Mouse (Mus musculus) right cerebral cortex, adult 2 months (tissue): Measurements from ENCODE around the gene Olfr591.
"Not testable (repeated sequence)": the region's sequence is repeated elsewhere in the genome, so short reads cannot be mapped to it uniquely, and the experiment has no call there.

Experiments
- DNase-seq, 2 experiments: peaks; one replicate each; pipeline ENCODE4 v3.0.0; 2021 to 2022; ENCODE audit warnings: low spot score in 2 of 2

The Olfr591 gene

DNA sequence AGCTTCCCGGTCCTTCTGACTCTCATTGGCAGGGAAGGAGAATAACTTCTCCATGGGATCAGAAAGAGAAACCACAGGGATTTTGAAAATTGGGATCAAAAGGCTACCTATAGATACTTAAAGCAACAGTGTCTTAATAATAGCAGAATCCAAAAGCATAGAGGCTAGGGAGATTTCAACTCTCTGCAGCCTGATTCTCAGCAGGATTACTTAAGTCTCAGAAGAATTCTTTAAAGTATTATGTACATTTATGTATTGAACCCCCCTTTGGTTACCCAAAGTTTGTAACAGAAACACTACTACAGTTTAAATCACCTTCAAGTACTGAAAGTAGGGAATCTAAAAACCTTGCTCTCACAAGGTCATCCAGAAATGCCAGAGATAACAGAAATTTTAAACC lies at the start of gene Olfr591:
Gene Olfr591 (minus strand): TSS at position 101 of the 400 bp plus-strand sequence.
- no peak for DNase-seq

DNA sequence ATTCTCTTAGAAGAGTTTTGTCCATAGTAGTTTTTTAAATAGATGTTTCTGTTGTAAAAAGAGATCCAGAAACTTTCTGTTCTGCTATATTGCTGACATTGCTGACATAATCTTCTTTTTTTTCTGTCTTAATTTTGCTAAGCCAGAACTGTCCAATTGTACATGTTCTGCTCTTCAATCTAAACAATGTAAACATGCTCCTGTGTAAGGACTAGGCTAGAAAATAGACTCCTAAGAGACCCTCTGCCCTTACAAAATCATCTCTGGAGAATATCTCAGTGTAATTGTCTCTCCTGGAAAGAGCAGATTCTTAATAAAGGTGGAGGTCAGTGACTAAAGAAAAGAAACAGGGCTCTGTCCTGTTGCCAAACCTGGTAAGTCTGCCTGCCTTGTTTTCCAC lies 38.6 kb upstream of the Olfr591 start, which contains the start of gene Olfr594:
Gene Olfr594 (plus strand): TSS at position 301 of the 400 bp plus-strand sequence.
- DNase-seq, result no peak

DNA sequence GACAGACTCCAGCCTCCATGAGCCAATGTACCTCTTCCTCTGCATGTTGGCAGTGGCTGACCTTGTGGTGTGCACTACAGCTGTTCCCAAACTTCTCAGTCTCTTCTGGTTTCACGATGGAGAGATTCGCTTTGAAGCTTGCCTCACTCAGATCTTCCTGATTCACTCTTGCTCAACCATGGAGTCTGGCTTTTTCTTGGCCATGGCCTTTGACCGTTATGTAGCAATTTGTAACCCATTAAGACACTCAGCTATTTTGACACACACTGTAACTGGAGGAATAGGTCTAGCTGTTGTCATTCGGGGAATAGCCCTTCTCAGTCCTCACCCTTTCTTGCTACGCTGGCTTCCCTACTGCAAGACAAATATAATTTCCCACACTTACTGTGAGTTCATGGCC lies 33.9 kb upstream of the Olfr591 start:
- not testable (repeated sequence) for DNase-seq

DNA sequence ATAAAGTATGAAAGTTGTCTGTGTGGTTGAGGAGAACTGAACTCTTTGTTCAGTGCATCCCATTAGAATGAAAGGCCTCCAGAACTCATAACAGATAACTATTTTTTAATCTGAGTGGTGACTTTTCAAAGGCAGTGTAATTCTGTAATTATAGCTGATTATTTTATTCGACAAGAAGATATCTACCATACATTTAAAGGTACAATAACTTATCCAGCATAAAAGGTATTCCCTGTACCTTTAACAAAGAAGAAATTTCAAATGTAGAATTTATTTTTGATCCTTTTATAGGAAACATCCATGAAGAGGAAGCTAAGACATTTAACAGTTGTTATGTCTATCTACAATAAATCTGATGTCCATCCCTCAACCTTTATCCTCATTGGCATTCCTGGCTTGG lies 33.4 kb upstream of the Olfr591 start, which contains the start of gene Olfr593:
Gene Olfr593 (plus strand): TSS at position 301 of the 400 bp plus-strand sequence.
- no peak for DNase-seq

DNA sequence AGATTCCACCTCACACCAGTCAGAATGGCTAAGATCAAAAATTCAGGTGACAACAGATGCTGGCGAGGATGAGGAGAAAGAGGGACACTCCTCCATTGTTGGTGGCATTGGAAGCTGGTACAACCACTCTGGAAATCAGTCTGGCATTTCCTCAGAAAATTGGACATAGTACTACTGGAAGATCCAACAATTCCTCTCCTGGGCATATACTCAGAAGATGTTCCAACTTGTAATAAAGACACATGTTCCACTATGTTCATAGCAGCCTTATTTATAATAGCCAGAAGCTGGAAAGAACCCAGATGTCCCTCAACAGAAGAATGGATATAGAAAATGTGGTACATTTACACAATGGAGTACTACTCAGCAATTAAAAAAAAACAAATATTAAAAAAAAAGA lies 6.4 kb upstream of the Olfr591 start, which contains the start of gene Olfr592:
Gene Olfr592 (plus strand): TSS at position 301 of the 400 bp plus-strand sequence.
- not testable (repeated sequence) for DNase-seq

DNA sequence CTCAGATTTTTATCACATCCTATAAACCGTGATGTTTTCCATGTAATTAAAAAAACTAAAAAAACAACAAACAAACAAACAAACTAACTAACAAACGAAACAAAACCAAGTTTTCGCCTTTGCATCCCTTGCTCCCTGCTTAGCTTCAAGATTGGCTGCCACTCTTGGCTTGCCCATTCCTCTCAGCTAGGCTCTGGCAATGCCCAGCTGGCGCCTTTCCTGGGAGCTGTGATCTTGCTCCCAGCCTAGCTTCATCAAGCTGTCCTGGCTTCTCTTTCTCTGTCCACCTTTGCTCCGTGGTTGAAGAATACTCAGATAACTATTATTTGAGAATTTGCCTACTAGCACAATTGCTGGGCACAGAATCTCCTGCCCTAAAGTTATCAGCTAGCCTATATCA lies 8.4 kb downstream of the Olfr591 start:
- no peak for DNase-seq

DNA sequence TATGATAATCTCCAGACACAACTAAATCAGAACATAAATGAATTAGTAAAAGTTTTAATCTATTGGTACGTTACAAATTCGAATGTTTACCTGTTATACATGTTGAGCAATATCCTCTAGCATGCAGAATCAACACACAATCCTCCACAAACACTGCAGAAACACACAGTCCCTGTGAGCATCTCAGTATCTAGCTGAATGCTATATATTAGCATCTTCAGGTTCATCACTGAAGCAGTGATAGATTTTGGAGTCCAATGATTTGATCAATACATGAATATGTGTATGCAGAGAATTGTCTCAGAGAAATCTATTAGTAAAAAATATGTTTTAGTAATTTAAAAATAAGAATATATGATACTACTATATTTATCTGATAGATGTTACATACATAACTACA lies 21.9 kb downstream of the Olfr591 start, which contains the start of gene Olfr589:
Gene Olfr589 (minus strand): TSS at position 101 of the 400 bp plus-strand sequence.
- no peak for DNase-seq

DNA sequence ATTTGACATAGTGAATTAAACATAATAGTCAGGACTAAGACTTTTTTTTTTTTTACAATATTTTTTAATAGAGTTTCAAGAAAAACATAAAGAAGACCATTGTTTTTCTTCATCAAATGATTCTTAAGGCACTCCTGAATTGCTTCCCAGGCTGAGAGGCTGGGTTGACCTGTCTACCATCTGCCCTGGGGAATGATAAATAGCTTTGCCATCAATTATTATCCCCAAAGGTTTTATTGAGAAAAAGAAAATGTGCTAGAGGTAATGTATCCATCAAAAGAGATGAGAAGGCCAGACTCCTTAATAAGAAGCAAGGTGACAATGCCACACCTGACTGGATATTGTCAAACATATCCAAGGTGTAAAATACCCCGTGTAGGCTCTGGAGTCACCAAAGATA lies 37.6 kb downstream of the Olfr591 start, which contains the start of gene Olfr588-ps1:
Gene Olfr588-ps1 (plus strand): TSS at position 301 of the 400 bp plus-strand sequence.
- DNase-seq, result no peak

DNA sequence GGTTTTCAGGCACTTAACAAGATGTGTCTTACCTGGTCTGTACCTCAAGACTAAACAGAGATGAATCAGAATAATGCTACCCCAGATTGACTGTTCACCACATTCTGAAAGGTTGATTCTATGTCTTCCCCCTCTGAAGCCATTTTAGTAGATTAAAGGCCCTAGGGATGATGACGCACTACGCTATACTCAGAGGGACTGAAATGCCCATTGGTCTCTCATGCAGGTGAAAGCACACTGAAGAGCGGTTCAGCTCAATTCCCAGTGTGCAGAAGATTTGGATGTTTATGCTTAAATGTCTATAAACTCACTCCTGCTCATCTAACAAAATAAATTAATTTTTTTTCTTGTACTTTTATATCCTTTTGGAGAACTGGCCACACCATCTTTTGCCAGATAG lies 52.6 kb downstream of the Olfr591 start, which contains the start of gene Olfr586:
Gene Olfr586 (minus strand): TSS at position 101 of the 400 bp plus-strand sequence.
- no peak for DNase-seq

DNA sequence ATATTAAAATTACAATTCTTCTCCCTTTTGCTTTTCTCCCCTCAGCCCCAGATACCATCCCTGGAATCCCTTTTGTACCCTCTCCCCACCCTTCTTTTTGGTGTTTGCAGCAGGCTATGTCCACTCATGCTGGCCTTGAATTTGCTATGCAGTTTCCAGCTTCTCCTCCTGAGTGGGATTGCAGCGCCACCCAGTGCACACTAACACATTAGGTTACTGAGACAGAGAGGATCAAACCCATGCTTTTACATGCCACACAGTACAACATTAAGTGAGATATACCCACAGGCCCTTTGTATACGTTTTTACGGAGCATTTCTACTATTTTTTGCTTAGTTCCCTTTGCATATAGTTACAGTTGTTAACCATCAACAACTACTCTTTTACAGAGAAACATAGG lies 58.7 kb downstream of the Olfr591 start:
- no peak for DNase-seq
